Mouse (Mus musculus) splenic B cell, adult 2 months (primary cell): ENCODE data around the gene Mpped2.

Source experiments
- DNase-seq: peaks from one replicate; pipeline ENCODE4 v3.0.0-alpha.2; 2011; ENCODE audit warnings: low read depth, low spot score
- H3K27me3 ChIP-seq: 2 replicates; pipeline ENCODE4 v1.6.1; 2012; ENCODE audit warnings: mild to moderate bottlenecking, low read length, moderate library complexity, mixed read lengths; ENCODE audit not compliant: control insufficient read depth, poor library complexity, insufficient read depth, severe bottlenecking
- H3K36me3 ChIP-seq: 2 replicates; pipeline ENCODE4 v1.6.1; 2012; ENCODE audit warnings: mild to moderate bottlenecking, low read length, moderate library complexity, mixed read lengths; ENCODE audit not compliant: control insufficient read depth, poor library complexity, insufficient read depth, severe bottlenecking

Gene Mpped2

DNA sequence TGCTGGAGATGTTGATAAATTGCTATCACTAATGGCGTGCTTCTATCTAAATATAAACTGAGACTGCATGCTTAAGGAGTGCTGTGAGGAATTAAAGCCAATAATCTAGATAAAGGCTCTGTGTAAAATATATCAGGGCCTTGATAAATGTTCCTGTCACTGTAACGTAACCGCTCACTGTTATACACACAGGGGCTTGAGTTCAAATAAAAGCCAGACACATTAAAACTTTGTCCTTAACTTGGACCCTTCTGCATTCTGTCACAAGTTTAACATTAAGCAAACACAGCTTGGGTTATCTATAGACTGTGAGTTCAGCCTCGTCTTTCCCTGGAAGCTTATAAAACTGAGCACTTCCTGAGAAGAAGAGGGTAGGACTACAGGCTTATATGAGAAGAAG, 164.6 kb downstream of the Mpped2 start:
- DNase-seq: no peak
- Histone ChIP-seq H3K36me3 (no peaks in the 10 kb centered on the region), H3K27me3 (no peaks in the 10 kb centered on the region)

DNA sequence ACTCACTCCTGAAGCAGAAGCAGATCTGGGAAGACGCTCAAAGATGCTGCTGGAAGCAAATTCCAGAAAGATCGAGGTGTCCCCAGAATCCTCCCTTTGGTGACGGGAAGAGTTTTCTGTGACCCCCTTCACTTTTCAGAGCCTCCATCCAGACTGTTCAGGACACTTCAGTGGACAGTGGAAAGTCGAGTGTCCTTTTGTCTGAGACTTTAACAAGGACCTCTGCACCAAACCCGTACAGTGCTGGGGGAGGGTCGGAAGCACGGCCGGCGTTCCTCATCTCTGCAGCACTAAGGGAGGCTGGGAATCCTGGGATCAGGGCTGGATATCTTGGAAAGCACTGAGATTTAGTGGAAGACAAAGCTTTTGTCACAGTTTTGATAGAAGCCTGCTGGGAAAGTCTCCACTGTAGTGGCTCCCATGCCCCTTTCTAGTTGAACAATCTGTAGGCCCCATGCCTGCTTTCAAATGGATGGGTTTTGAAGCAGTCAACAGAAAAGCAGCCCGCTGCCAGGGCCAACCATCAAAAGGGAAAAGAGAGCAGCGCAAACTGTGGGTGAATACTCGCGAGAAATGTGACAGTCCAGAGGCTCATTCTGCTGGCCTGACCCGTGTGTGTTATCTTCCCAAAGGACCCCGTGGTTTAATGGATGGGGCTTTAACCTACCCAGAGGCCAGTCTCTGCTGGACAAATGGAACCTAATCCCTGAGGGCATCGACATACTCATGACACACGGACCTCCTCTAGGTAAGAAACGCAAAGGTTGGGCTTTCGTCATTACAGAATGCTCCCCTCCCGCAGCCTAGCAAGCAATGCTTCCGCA, 168.0 kb downstream of the Mpped2 start:
- Histone ChIP-seq H3K36me3 (no peaks in the 10 kb centered on the region), H3K27me3 (no peaks in the 10 kb centered on the region)
- DNase-seq: no peak

DNA sequence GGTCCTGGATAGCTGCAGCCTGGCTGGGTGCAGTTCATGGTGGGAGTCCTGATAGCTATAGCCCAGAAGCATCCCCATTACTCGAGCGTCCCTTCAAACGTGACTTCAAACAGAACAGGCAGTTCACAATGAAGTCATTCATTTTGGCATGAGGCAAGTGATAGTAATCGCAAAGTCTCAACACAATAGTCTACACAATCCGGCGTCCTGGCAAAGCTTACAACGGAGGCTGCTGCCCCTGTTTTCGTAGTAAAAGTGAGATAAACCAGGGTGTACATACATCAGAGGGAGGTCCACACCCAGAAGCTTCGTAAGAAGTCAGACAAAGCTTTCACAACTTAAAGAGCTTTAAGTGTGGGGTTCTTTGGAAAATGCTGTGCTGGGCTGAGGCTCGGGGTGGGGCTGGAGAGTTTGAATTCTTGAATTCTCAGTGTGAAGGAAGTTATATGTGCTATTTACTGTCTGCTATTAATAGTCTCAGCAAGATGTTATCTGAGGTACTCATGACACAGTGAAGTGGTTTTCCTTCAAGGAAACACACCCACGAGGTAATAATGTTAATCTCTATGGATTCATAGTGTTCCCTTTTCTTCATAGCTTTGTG, 170.1 kb downstream of the Mpped2 start:
- Histone ChIP-seq H3K36me3 (no peaks in the 10 kb centered on the region), H3K27me3 (no peaks in the 10 kb centered on the region)
- DNase-seq: no peak

DNA sequence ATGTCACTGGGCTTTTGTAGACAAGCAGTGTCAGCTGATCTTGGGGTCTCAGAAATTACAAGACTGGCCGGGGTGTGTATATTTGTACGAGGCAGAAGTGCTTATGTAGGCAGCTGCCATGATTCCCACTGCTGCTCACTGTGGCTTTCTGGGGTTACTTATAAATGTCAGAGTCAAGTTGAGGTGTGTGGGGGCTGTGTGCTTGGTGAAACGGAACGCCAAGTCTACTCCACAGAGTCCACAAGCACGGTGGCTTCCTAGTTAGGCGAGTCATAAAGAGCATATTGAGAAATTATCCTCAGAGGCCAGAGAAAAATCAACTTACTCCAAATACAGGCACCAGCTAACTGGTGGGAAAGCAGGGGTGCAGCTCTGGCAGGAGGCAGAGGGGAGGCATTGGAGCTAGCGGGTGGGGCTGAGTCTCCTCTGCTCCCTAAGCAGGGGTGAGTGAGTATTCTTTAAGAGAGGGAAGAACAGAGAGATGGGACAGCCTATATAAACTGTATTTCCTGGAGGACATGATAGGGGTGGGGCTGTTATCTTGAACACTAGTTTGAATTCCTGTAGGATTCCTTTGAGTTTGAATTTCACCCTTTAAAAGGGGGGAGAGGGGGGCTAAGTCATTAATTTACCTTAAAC, 172.2 kb downstream of the Mpped2 start:
- Histone ChIP-seq H3K27me3 (no peaks in the 10 kb centered on the region), H3K36me3 (no peaks in the 10 kb centered on the region)
- DNase-seq: no peak

DNA sequence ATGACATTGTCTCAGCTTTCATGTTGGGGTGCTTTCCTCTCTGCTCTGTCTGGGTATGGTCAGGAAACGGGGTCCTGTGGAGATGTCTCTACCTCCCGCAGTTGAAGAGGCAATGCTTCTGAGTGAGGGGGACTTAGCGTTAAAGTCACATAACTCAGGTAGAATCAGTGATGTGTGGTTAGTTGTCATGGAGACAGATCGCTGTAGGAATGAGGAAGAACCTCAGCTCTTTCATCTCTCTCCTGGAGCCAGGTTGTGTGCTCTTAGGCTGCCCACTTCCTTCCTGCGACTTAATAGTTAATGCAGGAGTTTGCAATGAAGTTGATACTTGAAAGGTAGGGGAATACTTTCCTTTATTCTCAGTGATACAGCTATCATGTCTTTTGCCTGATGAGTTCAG, 173.2 kb downstream of the Mpped2 start:
- no peaks in the 10 kb centered on the region for H3K27me3 ChIP-seq

DNA sequence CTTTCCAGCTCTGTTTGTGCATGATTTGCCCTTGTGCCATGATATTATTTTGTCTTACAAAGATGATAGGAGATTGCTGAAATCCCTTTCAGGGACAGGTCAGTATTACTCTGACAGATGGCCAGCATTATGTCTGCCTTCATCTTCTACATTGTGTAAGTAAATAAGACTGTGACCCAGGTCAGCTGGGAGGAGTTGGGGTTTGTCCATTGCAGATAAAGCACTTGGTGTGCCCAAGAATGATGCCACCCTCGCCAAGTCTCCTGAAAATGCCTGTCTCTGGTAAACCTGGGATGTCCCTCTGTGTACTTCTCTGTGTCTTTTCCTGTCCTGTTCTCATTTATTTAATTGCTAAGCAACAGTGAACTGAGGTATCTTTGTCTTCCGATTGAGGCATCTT, 177.8 kb downstream of the Mpped2 start:
- no peak for DNase-seq
- Histone ChIP-seq H3K27me3 (no peaks in the 10 kb centered on the region), H3K36me3 (no peaks in the 10 kb centered on the region)

More for the DNA sequence above, 173.2 kb downstream of the Mpped2 start:
- no peaks in the 10 kb centered on the region for H3K36me3 ChIP-seq
- no peak for DNase-seq

DNA sequence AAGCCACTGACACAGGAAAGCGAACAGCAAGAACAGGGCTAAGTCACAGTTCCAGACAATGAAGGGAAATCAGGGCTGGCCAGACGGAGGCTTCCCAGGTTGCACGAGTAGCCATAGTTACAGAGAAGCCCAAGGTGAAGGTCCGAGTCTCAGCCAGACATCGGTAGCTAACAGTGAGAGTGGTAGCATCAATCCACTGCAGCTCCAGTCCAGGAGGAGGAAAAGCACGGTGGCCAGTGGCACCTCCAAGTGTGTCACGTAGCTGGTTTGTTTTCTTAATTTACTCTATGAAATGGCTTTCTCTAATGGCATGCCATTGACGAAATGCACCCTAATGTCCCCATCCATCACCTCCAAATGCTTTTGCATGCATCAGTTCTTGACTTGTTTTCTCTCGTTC, 180.1 kb downstream of the Mpped2 start:
- no peaks in the 10 kb centered on the region for H3K36me3 ChIP-seq
- H3K27me3 ChIP-seq: no peaks in the 10 kb centered on the region
- DNase-seq: no peak

DNA sequence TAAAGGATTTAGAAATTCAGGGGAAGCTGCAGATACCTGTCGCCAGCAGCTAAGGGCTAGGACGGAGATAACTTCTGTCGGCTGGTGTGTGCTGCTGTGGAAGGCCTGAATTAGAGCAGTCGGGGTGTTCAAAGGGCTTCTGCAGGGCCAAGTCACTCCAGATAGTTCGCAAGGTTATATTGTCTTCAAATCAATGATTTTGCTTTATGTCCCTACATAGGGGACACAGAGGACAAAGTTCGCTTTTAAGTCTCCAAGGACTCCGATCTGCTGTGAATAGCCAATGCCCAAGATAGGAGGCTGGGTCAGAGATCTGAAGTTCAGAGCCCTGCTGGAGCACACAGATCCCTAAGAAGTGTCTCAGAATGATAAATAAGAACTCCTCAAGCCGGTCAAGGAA, 190.3 kb downstream of the Mpped2 start:
- H3K36me3 ChIP-seq: no peaks in the 10 kb centered on the region
- DNase-seq: no peak

DNA sequence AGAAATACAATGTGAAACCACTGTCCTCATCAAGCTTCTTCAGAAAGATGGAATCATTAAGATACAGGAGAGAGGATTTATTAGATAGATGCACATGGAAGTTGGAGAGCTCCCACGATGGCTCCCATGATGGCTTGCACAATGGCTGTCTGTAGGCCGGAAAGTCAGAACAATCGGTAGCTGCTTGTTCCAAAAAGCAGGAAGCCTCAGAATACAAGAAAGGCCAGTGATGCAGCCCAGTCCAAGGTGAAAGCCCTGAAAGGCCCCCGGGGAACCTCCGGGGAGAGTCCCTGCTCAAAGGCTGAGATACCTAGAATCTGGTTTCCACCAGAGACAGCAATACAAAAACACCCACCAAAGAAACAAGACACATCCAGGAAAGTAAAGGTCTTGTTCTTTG, 195.1 kb downstream of the Mpped2 start:
- no peaks in the 10 kb centered on the region for H3K27me3 ChIP-seq
- no peaks in the 10 kb centered on the region for H3K36me3 ChIP-seq
- DNase-seq: no peak

More for the DNA sequence above, 190.3 kb downstream of the Mpped2 start:
- H3K27me3 ChIP-seq: no peaks in the 10 kb centered on the region

DNA sequence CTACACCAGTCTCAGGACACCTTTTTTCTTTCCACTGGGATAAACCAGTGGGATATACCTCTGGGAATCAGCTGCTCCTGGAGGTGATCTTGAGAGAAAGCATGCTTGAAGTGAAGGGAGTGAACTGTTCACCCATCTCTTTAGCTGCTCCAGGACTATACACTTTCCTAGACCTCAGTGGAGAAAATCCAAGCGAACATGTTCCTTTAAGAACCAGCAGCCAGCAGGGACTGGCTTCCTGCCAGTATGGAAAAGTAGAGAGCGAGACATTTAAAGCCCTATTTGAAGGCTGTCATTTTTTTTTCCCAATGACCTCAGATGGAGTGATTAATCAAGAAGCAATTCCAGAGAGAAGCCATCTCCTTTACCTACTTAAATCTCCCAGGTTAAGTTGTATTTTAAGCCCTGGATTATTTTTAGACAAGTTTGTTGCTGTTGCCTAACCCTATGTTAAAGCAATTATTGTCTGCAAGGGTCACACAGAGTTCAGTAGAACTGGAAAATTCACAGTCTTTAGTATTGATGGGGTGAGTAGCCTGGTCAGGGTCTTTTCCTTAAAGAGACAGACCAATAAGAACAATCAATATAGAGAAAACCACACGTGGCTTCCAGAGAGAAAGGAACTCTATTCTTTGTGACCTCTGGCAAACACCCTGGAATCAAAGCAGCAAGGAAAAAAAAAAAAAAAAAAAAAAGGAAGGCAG, 196.4 kb downstream of the Mpped2 start:
- Histone ChIP-seq H3K36me3 (no peaks in the 10 kb centered on the region), H3K27me3 (no peaks in the 10 kb centered on the region)
- no peak for DNase-seq

DNA sequence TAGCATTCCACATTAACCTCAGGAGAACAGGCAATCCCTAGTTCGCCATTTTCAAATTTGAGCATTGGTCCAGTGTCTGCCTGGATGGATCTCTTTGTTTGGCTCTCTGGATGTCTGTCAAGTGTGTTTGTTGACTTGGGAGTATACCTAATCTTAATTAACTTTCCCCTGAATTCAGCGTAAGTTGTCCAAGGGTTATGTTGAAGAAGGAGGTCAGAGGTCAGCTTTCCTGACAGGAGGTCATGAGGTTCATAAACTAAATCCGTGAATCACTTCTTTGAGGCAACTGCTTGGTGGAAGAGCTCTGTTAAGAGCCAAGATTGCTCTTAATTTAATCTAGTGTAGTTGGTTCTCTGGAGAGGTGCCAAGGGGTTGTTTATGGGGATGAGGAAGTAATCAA, 200.3 kb downstream of the Mpped2 start:
- Histone ChIP-seq H3K27me3 (no peaks in the 10 kb centered on the region), H3K36me3 (no peaks in the 10 kb centered on the region)
- DNase-seq: no peak

DNA sequence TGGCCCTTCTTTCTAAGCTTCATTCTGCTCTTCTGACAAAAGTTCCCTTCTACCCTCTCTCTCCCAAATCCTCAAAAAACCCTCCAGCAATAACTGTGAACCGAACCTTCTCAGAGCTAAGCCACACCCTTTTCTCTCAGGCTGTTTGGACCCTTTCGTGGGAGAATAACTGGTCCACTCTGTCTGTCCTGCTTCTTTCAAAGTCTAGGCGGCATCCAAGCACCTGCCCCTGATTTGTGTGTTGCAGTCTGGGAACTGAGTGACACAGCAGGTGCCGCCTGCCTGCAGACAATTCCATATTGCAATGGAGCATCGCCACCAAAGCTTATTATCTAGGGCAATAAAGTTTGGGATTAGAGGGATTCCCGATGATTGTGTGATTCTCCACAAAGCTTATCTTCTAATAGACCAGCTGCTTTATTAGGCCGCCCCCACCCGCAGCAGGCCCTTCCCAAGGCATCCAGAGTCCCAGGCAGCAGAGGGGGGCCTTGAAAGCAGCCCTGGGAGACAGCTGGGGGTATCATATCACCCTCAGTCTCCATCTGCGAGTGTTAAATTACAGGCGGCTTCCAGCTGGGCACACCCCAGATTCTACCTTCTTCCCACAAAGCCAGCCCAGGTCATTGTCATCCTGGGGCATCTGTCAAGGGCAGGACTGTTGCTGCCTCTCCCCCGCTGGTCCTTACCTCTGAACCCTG, 202.4 kb downstream of the Mpped2 start:
- H3K36me3 ChIP-seq: no peaks in the 10 kb centered on the region
- no peak for DNase-seq

DNA sequence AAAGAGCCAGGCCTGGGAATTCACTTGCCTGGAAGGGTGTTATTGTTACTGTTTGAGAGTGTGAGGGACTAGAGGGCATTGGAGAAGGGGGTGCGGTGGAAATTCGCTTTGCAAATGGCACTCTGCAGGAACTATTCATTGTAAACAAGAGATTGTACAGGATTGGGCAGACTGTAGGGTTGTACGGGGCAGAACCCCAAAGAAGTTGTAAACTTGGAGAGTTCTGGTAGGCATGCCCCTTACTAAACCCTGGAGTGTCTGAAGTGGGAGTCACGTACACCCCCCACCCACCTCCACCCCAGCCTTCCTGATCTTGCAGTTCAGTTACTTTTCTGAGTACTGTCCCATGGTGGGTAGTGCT, 202.9 kb downstream of the Mpped2 start:
- no peak for DNase-seq
- no peaks in the 10 kb centered on the region for H3K36me3 ChIP-seq
- H3K27me3 ChIP-seq: no peaks in the 10 kb centered on the region

More for the DNA sequence above, 202.4 kb downstream of the Mpped2 start:
- no peaks in the 10 kb centered on the region for H3K27me3 ChIP-seq

DNA sequence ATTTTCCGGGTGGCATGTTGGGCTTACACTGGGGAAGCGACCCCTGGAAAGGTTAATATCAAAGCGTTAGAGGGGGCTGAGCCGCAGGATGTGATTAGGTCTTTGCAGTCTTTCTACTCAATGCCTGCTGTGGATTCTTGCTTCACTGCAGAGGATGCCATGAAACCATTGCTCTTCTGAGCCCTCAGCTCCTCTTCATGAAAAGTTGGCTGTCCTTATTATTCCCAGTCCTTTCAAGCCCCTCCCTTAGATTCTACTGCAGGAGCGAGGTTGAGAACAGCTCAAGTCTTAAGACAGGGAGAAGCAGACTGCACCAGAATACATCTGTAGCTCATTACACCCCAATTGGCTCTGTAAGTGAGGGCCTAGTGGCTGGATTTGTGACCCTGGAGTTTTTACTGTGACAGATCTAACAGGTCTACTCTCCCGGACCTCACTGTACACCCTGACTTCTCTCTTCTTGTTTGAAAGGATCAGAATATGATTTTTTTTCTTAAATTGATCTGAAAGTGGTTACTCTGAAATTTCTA, 218.9 kb downstream of the Mpped2 start:
- Histone ChIP-seq H3K36me3 (no peaks in the 10 kb centered on the region), H3K27me3 (no peaks in the 10 kb centered on the region)
- no peak for DNase-seq
